Mouse (Mus musculus) NIH3T3 (cell line): ENCODE results near the gene Pcnx.

Source experiments
- DNase-seq: peaks from one replicate; pipeline ENCODE4 v3.0.0-alpha.2; 2012; ENCODE audit warnings: low read depth

Pcnx gene

GRCm38 (mm10) chr12:81855031-81855430 is 4.8 kb upstream of the Pcnx start:
- no peak for DNase-seq

DNA sequence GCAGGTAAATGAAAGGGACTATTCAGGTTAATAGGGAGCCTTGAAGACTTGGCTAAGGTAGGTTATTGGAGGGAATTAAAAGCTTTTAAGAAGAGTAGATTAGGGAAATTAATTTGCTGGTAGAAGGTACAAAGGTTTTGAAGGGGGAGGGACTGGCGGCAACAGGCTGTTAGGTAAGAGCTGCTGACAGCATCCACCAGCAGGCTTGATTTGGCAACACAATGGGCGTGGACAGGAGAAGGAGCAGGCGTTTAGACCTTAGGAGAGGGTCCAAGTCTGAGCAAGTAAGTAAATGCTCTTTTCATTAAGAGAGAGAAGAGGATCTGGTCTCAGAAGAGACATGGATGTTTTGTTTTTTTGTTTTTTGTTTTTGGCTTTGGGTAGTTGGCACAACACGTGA is 3.1 kb upstream of the Pcnx start:
- peak; percentile 59 for DNase-seq

DNA sequence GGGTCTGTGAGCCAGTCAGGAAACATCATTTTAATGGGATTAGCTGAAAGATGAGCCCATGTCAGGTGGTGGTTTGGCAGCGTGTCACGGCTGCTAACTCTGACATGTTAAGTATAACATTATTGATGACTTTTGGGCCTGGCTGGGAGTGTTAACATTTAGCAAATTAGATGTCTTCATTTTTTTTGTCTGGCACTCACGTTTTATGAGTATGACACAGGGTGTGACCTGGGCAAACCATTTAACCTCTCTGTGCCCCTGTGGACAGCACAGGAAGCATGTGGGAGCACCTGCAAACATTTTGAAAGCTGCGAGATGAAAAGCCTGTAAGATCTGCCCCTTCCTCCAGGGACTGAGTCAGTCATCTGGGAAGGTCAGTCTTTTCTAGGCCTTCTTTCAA is 2.6 kb upstream of the Pcnx start:
- peak; percentile 66 for DNase-seq

- no peak for DNase-seq
These were observed 1.7 kb upstream of the Pcnx start for GRCm38 (mm10) chr12:81857978-81858569.

DNA sequence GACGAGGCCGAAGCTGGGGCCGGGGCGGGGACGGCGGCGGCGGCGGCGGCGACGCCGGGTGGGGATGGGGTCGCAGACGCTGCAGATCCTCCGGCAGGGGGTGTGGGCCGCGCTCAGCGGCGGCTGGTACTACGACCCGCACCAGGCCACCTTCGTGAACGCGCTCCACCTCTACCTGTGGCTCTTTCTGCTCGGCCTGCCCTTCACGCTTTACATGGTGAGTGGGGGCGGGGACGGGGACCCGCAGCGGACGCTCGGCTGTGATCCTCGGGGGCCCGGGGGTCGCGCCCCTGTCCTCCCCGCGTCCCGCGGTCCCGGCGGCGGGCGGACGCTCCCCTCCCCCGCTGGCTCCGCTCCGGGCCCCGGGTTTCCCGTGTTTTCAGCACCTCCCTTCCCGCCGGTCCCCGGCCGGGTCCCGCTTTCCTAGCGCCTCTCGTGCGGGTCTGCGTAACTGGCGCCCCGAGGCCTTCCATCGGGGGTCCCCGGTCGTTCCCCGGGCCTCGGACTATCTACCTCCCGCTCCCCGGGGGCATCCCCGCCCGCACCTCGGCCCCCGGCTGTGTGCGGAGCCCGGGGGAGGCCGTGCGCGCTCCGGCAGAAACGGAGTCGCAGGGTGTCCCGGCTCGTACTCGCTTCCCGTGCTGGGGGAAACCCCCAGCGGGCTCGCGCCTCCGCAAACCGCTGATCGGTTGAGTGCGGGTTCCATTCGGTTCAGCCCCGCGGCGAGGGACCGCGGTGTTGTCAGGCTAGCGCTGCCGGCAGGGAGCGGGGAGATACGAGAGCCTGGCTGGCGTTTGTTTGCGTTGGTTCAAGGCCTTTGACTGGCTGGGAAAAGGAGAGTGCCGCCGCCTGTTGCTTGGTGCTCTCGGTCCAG is 722 bp downstream of the Pcnx start:
- peak; percentile 71 for DNase-seq

DNA sequence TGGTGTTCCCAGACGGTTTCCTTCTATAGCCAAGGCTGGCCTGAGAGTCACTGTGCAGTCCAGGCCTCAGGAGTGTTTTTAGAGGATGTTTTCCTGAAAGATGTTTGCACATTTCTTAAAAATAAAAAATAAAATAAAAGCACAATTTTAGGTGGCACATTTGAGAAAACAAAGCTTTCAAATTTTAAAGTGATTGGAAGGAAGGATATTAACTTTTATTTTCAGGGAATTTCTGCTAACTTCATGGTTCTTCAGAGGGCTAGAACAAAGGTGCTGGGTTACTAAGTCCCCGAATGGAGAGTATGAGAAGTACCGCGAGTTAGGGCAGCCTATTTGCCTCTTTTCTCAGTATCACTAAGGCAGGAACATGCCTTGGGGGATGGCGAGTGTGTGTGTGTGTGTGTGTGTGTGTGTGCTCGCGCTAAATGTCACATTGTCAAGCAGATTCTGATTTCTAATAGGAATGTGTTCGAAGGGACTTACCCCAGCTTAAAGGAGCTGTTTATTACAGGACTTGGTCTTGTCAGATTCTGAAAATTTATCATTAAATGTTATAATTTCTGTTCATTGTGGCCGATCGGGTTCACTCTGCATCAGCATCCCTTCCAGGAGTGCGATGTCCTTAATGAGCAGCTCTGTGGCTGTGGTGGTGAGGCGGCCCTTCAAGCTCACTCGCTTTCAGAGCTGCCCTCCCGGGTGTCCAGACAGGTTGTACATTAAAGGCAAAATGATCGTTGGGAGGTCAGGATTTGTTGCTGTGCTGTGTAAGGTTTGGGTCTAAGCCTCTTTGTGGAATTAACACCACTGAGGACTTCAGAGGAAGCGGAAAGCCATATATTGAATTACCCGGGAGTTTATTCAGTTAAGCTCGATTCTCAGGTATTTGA is 1.6 kb downstream of the Pcnx start:
- DNase-seq: peak; percentile 24

GRCm38 (mm10) chr12:81862351-81862802 is 2.6 kb downstream of the Pcnx start:
- DNase-seq: peak; percentile 27

DNA sequence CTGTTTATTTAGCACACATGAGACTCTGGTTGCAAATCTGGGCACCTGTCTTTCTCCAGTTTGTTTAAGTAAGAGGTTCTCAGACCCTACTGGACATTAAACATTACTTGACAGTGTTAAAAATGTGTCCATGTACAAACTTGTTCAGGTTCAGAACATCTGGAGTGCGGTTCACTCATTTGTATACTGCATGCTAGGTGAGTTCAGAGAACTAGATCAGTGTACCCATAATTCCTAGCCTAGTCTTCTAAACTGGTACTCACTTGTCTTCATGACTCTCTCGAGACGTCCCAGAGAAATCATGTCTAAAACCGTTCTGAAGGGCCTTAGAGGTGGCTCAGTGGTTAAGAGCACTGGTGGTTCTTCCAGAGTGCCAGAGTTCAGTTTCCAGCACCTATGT is 4.1 kb downstream of the Pcnx start:
- no peak for DNase-seq

GRCm38 (mm10) chr12:81865183-81865582 is 5.4 kb downstream of the Pcnx start:
- no peak for DNase-seq

DNA sequence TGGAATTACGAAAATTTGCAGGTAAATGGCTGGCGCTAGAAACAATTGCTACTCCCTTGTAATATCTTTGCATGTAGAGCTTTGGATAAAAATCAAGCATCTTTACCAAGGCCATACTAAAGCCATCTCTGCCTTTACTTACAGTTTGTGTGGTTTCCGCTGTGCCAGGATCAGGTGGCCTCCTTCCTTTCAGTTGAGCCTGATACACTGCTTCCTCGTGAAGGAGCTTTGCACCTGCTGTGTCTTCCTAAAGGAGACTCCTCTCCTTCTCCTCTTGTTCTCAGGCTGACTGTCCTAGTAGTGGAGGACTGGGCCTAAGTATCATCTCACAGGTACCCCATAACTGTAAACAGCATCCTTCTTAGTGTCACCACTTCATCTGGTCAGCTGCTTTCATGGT is 7.5 kb downstream of the Pcnx start:
- DNase-seq: no peak

- DNase-seq: no peak
These were observed 9.6 kb downstream of the Pcnx start for GRCm38 (mm10) chr12:81869205-81869940.

DNA sequence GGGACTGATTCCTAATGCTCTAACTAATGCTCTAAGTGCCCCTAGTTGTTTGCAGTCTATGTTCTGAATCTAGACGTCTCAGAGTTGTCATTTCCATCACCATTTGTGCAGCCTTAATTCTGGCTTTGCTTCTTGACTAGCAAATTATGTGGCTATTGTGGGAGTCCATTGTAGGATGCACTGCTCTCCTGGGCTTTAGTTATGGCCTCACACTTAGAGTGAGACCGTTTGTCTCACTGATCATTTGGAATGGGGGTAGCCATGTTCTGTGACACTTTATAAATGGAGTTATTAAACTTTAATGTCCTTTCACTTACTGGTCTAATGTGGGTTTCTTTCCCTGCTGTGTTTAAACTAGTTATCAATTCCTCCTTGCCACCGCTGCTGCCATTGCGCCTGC is 13.5 kb downstream of the Pcnx start:
- no peak for DNase-seq

DNA sequence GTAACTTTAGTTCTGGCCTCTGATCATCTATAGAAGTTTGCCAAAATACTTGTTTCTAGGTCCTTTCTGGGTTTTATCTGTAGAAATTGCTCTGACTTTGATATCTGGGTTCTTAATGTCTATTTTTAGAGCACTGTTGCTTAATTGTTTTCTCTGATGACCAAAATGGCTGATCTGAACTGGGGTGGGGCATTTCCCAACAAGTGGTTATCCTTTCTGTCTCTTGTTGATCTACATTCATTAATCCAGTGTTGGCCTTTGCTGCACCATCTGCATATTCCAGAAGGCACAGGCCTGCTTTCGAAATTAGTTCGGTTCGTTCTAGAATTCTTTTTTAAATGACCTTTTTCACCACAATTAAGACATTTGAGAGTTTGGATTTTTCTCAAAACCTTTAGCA is 20.3 kb downstream of the Pcnx start:
- DNase-seq: no peak

- no peak for DNase-seq
These were observed 23.7 kb downstream of the Pcnx start for GRCm38 (mm10) chr12:81883255-81884106.

DNA sequence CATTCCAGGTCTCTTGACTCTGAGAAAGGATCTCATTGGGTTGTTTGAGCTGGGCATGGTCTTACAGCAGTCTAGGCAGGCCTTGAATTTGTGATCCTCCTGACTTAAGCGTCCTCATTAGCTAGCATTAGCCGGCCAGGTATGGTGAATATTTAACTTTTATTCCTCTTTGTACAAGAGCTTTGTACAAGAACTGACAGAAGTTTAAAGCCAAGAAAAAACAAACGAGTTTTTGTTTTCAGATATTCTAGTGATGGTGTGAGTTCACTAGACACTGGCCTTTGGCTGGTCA is 24.2 kb downstream of the Pcnx start:
- DNase-seq: no peak

- no peak for DNase-seq
These were observed 25.2 kb downstream of the Pcnx start for GRCm38 (mm10) chr12:81884983-81885382.

- DNase-seq: no peak
These were observed 26.2 kb downstream of the Pcnx start for GRCm38 (mm10) chr12:81885982-81886381.

- no peak for DNase-seq
These were observed 29.1 kb downstream of the Pcnx start for GRCm38 (mm10) chr12:81888954-81889353.

- DNase-seq: no peak
These were observed 32.1 kb downstream of the Pcnx start for GRCm38 (mm10) chr12:81891946-81892345.

GRCm38 (mm10) chr12:81894311-81894710 is 34.5 kb downstream of the Pcnx start:
- no peak for DNase-seq

DNA sequence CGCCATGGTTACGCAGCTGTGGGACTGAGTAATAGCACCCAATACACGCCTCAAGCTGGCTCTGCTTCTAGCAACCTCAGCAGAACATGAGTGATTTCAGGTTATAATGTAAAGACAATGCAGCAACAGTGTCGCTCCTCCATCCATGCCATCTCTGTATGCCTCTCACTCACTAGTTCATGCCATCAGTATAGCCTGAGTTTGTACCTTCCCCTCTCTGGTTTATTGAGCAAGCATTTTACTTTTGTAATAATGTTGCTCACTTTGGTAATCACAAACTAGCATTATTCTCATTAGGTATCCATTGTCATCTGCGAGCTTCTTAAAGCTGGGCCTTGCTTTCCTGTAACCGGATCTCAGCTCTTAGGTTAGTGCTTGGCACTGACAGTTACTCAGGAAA is 36.2 kb downstream of the Pcnx start:
- DNase-seq: no peak
